Mouse (Mus musculus): ENCODE data around the gene Ivd. TPM values are rescaled to one million over a fixed set of nuclear protein-coding genes. Genes with fewer than 3 reads are reported as not detected.

Ivd gene
- polyA plus RNA-seq, 1 experiment from 2014 or later = 41.8 TPM

DNA sequence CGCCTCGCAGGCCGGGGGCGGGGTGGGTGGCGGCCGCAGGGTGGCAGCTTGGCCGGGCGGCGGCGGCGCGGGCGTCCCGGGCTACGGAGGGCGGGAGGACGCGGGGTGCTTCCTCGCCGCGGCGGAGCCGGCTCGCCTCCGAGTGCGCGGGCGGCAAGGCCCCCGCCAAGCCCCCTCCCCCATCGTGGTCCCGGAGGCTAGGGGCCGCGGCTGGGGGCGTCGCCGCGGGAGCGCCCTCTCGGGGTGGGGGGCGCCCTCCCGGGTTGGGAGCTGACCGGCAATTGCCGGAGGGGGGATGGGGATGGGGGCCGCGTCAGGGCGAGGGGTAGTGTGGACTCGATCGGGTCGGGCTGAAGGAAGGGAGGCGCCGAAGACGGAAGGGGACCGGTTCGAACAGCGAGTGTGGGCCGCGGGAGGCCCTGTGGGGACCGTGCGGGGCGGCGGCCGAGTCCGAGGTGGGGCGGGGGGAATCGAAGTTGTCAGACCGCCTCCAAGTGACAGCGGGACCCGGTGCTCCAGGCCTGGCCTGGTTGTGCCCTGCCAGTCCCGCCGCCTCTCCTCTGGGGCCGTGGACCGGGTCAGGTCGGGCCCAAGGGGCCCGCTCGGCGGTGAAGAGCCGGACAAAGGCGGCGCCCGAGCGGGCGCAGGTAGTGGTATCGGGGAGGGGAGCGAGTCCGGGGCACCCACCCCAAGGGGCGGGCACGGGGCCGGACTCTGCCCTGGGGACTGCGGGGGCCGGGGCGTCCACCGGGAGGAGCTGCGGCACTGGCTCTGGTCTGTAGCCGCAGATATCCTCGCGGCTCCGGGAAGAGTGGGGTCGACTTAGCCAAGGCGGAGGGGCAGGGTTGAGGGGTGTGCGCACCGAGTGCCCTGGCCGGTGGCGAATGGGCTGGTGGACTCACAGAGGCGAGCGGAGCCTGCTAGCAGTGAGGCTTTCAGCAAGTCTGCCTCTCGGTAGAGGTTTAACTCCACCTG, 40.6 kb downstream of the Ivd start:
- H3K27me3 ChIP-seq = peaks cover 35% of the 10 kb centered on the region
- H3K9me3 ChIP-seq = no peaks in the 10 kb centered on the region
- H3K36me3 ChIP-seq = no peaks in the 10 kb centered on the region
- 1% methylated on average over 60 of the region's 106 CpGs for WGBS
- H3K4me2 ChIP-seq = peak overlapping the region; percentile 95
- H3K4me1 ChIP-seq (replicated peaks) = peaks cover 67% of the 10 kb centered on the region
- H3K9ac ChIP-seq = peak overlapping the region; percentile 95
- peak overlapping the region; percentile 94 for H3K27ac ChIP-seq
- peak; percentile 25; the same call in 1 of the 2 replicates for ATAC-seq (ENCODE audit: low FRiP score)
- H3K4me3 ChIP-seq = peak overlapping the region; percentile 93

DNA sequence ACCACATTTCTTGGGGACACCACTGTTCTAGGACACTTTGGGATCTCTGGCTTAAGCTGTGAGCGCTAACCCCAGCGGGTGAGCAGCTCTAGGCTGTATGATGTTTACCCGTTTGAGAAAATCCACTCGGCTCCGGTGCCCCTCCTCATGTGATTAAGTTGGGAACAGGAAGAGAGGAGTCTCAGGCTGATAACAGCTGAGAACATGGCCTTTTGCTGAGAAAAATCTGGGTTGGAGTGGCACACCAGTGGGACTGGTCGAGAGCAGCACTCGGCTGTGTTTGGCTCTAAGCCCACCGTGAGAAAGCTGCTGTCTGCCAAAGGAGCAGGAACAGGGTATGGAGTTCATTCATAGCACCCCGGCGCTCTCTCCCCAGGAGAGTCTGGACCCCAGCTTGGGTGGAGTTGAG, 41.6 kb downstream of the Ivd start:
- 9% methylated on average over 10 of the region's 10 CpGs for WGBS
- H3K9ac ChIP-seq = peak overlapping the region; percentile 95
- H3K4me1 ChIP-seq (replicated peaks) = peaks cover 57% of the 10 kb centered on the region
- no peaks in the 10 kb centered on the region for H3K9me3 ChIP-seq
- H3K36me3 ChIP-seq = no peaks in the 10 kb centered on the region
- no peak overlapping the region for H3K27ac ChIP-seq
- peak overlapping the region; percentile 93 for H3K4me3 ChIP-seq
- H3K27me3 ChIP-seq = peaks cover 25% of the 10 kb centered on the region
- H3K4me2 ChIP-seq = peak overlapping the region; percentile 95
- no peak for ATAC-seq (ENCODE audit: low FRiP score)

DNA sequence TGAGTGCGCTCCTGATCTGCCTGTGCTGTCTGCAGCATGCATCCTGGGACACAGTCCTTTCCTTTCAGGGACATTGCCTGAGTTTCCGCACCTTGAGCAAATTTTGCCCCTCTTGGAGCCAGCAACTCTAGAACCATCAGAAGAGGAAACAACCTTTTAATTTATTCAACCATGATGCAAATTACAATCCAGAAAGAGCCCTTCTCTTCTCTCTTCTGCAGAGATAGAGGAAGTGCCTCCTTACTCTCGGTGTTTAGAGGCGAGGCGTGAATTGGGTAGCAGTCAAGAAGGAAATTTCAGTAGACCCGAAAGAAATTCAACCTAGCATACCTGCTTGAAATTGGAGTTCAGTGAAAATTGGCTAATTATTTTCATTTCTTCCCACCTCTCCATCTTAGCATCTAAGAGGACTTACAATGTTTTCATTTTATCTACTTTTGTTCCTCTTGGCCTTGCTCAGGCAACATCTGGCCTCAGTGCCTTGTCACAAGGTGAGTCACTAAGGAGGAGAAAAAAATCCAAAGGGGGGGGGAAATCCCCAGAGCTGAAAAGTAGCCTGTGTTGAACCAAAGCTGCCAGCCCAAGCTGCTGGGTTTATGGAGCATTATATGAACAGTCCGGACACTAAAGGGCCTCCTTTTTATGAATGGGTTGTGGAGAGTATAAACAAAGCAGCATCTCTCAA, 43.8 kb downstream of the Ivd start:
- Histone ChIP-seq H3K36me3 (no peaks in the 10 kb centered on the region), H3K9me3 (no peaks in the 10 kb centered on the region), H3K4me3 (no peak overlapping the region), H3K9ac (0 out of 2 replicates have a peak overlapping the region, but pooled peaks have one; percentile 36), H3K4me1 (replicated peaks) (peaks cover 52% of the 10 kb centered on the region), H3K27ac (no peak overlapping the region), H3K4me2 (no peak overlapping the region), H3K27me3 (peaks cover 3% of the 10 kb centered on the region; the same call in 1 of the 2 replicates)
- WGBS = 85% methylated on average over 7 of the region's 7 CpGs
- no peak for ATAC-seq (ENCODE audit: low FRiP score)

DNA sequence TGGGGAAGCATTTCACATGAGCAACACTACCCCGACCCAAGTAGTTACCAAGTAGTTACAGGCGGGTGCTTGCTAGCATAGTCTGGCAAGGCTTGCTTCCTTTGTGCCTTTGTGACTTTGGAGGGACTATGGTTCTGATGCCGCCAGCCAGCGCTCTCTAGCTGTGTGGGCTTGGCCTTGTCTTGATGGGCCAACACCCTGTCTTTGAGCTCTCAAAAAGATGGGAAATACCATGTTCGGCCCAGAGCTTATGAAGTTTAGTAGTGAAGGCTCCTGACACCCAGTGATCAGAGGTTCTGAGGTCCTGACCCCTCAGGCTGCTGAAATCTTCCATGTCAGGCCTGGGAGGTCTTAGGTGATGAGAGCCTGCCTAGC, 44.4 kb downstream of the Ivd start:
- Histone ChIP-seq H3K36me3 (no peaks in the 10 kb centered on the region), H3K4me3 (no peak overlapping the region), H3K4me2 (no peak overlapping the region), H3K27ac (no peak overlapping the region), H3K9me3 (no peaks in the 10 kb centered on the region), H3K4me1 (replicated peaks) (peaks cover 54% of the 10 kb centered on the region), H3K27me3 (no peaks in the 10 kb centered on the region), H3K9ac (no peak overlapping the region)
- no peak for ATAC-seq (ENCODE audit: low FRiP score)
- 74% methylated on average over 5 of the region's 5 CpGs for WGBS

- H3K36me3 ChIP-seq = no peaks in the 10 kb centered on the region
- ATAC-seq (ENCODE audit: low FRiP score) = no peak
- H3K4me3 ChIP-seq = no peak overlapping the region
- H3K27me3 ChIP-seq = no peaks in the 10 kb centered on the region
- no peak overlapping the region for H3K9ac ChIP-seq
- H3K4me2 ChIP-seq = no peak overlapping the region
- H3K4me1 ChIP-seq (replicated peaks) = peaks cover 64% of the 10 kb centered on the region
- no peak overlapping the region for H3K27ac ChIP-seq
- H3K9me3 ChIP-seq = no peaks in the 10 kb centered on the region
- WGBS = 95% methylated on average over 3 of the region's 3 CpGs
Observed at GRCm38 (mm10) chr2:118907781-118908180, 46.0 kb downstream of the Ivd start.

- no peaks in the 10 kb centered on the region for H3K27me3 ChIP-seq
- no peaks in the 10 kb centered on the region for H3K9me3 ChIP-seq
- H3K36me3 ChIP-seq = no peaks in the 10 kb centered on the region
- H3K9ac ChIP-seq = no peak overlapping the region
- no peak for ATAC-seq (ENCODE audit: low FRiP score)
- 54% methylated on average over 1 of the region's 1 CpGs for WGBS
- peaks cover 64% of the 10 kb centered on the region for H3K4me1 ChIP-seq (replicated peaks)
- H3K27ac ChIP-seq = no peak overlapping the region
- H3K4me3 ChIP-seq = no peak overlapping the region
- H3K4me2 ChIP-seq = no peak overlapping the region
Observed at GRCm38 (mm10) chr2:118909151-118909550, 47.4 kb downstream of the Ivd start.

DNA sequence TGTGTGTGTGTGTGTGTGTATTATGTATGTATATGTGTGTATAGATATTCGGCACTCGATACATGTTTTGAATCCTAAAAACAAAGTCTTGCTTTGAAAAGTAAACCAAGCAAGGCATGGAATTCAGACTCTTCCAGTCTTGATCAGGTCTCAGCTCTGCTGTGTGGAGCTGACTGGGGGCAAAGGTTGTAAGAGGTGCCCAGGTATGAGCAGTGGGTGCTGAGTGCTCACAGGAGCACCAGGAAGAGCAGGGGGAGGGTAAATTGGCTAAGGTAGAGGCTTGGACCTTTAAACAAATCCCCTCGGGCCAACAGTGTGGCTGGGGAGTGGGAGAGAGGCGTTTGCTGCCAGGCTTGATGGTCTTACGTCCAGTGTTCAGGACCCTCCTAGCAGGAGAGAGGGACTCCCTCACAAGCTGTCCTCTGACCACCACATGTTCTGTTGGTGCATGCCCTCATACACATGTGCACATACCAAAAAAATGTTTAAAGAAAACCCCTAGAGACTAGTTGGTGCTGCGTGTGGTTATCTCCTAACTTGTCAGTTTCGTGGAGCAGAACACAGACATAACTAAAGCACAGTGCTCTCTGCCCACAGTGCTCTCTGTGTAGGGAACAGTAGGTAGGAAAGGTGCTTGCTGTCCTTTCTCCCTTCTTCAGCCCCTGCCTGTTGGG, 49.0 kb downstream of the Ivd start:
- Histone ChIP-seq H3K27me3 (no peaks in the 10 kb centered on the region), H3K9me3 (no peaks in the 10 kb centered on the region), H3K4me2 (no peak overlapping the region), H3K9ac (no peak overlapping the region), H3K4me1 (replicated peaks) (peaks cover 59% of the 10 kb centered on the region), H3K27ac (no peak overlapping the region), H3K36me3 (no peaks in the 10 kb centered on the region), H3K4me3 (no peak overlapping the region)
- no peak for ATAC-seq (ENCODE audit: low FRiP score)
- WGBS = 83% methylated on average over 7 of the region's 7 CpGs

GRCm38 (mm10) chr2:118912706-118913105, 51.0 kb downstream of the Ivd start:
- Histone ChIP-seq H3K27me3 (no peaks in the 10 kb centered on the region), H3K9ac (peak overlapping the region; percentile 29; the same call in 1 of the 2 replicates), H3K4me2 (no peak overlapping the region), H3K4me1 (replicated peaks) (peaks cover 57% of the 10 kb centered on the region), H3K4me3 (no peak overlapping the region), H3K27ac (no peak overlapping the region), H3K36me3 (peaks cover 17% of the 10 kb centered on the region), H3K9me3 (no peaks in the 10 kb centered on the region)
- 79% methylated on average over 8 of the region's 8 CpGs for WGBS
- ATAC-seq (ENCODE audit: low FRiP score) = no peak

DNA sequence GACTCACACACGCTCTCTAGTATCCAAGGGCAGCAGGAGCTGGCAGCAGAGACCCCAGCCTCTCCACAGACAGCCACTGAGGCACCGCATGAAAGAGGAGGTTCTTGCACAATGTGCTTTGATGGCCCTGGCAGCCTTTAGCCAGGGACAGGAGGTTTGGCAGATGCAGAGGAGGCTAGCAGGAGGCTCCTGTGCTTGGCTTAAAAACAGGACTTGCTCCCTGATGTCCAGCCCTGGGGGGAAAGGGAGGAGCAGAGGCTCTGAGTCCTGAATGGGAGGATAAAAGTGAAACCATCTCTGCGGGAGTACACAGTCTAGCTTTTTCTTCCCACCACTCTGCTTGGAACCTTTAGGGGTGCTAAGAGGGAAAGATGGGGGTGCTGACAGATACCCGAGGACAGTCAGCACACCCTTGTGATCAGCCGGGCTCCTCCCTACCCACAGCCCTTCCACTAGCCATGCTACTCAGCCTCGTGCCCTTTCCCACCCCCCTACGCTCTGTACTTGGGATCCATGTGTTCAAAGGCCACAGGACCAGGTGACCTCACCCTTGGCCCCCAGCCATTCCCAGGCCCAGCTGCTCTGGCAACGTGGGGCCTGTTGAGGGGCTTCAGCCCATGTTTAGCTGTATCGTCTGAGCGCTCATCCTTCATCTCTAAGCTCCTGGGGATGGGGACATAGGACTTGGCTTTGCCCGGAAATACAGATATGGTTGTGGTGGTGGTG, 52.0 kb downstream of the Ivd start:
- Histone ChIP-seq H3K4me1 (replicated peaks) (peaks cover 57% of the 10 kb centered on the region), H3K4me2 (no peak overlapping the region), H3K9me3 (no peaks in the 10 kb centered on the region), H3K27ac (no peak overlapping the region), H3K27me3 (no peaks in the 10 kb centered on the region), H3K4me3 (no peak overlapping the region), H3K9ac (no peak overlapping the region), H3K36me3 (peaks cover 25% of the 10 kb centered on the region)
- WGBS = 61% methylated on average over 11 of the region's 11 CpGs
- ATAC-seq (ENCODE audit: low FRiP score) = no peak

GRCm38 (mm10) chr2:118914685-118915084, 52.9 kb downstream of the Ivd start:
- no peak for ATAC-seq (ENCODE audit: low FRiP score)
- Histone ChIP-seq H3K4me1 (replicated peaks) (peaks cover 54% of the 10 kb centered on the region), H3K4me3 (no peak overlapping the region), H3K36me3 (peaks cover 33% of the 10 kb centered on the region), H3K9ac (no peak overlapping the region), H3K4me2 (no peak overlapping the region), H3K27me3 (no peaks in the 10 kb centered on the region), H3K9me3 (no peaks in the 10 kb centered on the region), H3K27ac (no peak overlapping the region)
- 23% methylated on average over 8 of the region's 8 CpGs for WGBS

GRCm38 (mm10) chr2:118916436-118916835, 54.7 kb downstream of the Ivd start:
- no peak overlapping the region for H3K27ac ChIP-seq
- H3K27me3 ChIP-seq = no peaks in the 10 kb centered on the region
- H3K9me3 ChIP-seq = no peaks in the 10 kb centered on the region
- no peak overlapping the region for H3K4me3 ChIP-seq
- H3K9ac ChIP-seq = no peak overlapping the region
- peaks cover 51% of the 10 kb centered on the region for H3K36me3 ChIP-seq
- H3K4me1 ChIP-seq (replicated peaks) = peaks cover 42% of the 10 kb centered on the region
- 93% methylated on average over 17 of the region's 17 CpGs for WGBS
- ATAC-seq (ENCODE audit: low FRiP score) = no peak
- H3K4me2 ChIP-seq = no peak overlapping the region
